16 mouse cellular contexts compared by ENCODE assay signal in genomic region chr2:28527436-28528353, GRCm38 (mm10). TPM values are rescaled to one million over a fixed set of nuclear protein-coding genes. Genes with fewer than 3 reads are reported as not detected.
DNase-seq lines count a peak whose midpoint lies in the region; ATAC-seq and TF ChIP-seq lines count a peak whose summit lies in the region.
"Had no signal": no experiment of that assay in that cellular context is flagged by ENCODE, and none has a peak within 500 bp of the region (broad histone marks: within the 10 kb centered on the region; RNA-seq: fewer than 3 reads in every experiment).

No protein-coding gene starts in this region.

- no peak overlapping the region for H3K27ac ChIP-seq in midbrain, embryonic 14.5 days (replicated peaks; ENCODE audit: low read depth, low read length)
- H3K27ac ChIP-seq in forebrain, embryonic 13.5 days, result no peak overlapping the region
- H3K27ac ChIP-seq: liver, embryonic 14.5 days had no signal

- TF ChIP-seq CTCF in E14TG2a.4 (conservative IDR thresholded peaks at IDR 0.05; ENCODE audit: low read length), result no peak

- ATAC-seq in midbrain, embryonic 14.5 days (ENCODE audit: low FRiP score, low TSS enrichment), result no peak
- no peak for ATAC-seq in forebrain, embryonic 13.5 days

- H3K4me1 ChIP-seq in E14TG2a.4 (replicated peaks; ENCODE audit: low read depth, low read length), result peaks cover 88% of the 10 kb centered on the region
- H3K4me1 ChIP-seq in midbrain, embryonic 14.5 days (ENCODE audit: control insufficient read depth, insufficient read depth, low read length), result peaks cover 66% of the 10 kb centered on the region
- H3K4me1 ChIP-seq in forebrain, embryonic 13.5 days, result peaks cover 83% of the 10 kb centered on the region

- 87% methylated on average over 20 of the region's 20 CpGs for WGBS in midbrain, embryonic 14.5 days
- 85% methylated on average over 20 of the region's 20 CpGs for WGBS in forebrain, embryonic 13.5 days

- peaks cover 2% of the 10 kb centered on the region; the same call in 1 of the 2 replicates for H3K36me3 ChIP-seq in E14TG2a.4 (ENCODE audit: insufficient read depth, low read length)
- H3K36me3 ChIP-seq in midbrain, embryonic 14.5 days (ENCODE audit: control insufficient read depth, insufficient read depth, low read length), result peaks cover under 1% of the 10 kb centered on the region; the same call in 1 of the 2 replicates
- H3K36me3 ChIP-seq in forebrain, embryonic 13.5 days (ENCODE audit: poor library complexity, severe bottlenecking), result no peaks in the 10 kb centered on the region

- H3K9me3 ChIP-seq in E14TG2a.4 (ENCODE audit: low read length), result no peaks in the 10 kb centered on the region
- H3K9me3 ChIP-seq in midbrain, embryonic 14.5 days (ENCODE audit: control insufficient read depth, low read length), result no peaks in the 10 kb centered on the region
- no peaks in the 10 kb centered on the region for H3K9me3 ChIP-seq in forebrain, embryonic 13.5 days (replicated peaks)

- DNase-seq in gastrocnemius, postnatal 14 days, result peak; percentile 16
- no peak for DNase-seq in gastrocnemius, adult 18-20 months (ENCODE audit: low spot score)
- peak; percentile 48 to 63 for DNase-seq in cerebellum, postnatal 25 days
- no peak for DNase-seq in midbrain, embryonic 14.5 days
- no peak for DNase-seq in left cerebral cortex, adult 18-20 months (ENCODE audit: low spot score in 2 of 2)
- DNase-seq in spleen, postnatal 36 days (ENCODE audit: low spot score in 2 of 2), result no peak
- DNase-seq: kidney, adult 8-10 months; retina, postnatal 1 day had no signal

- H3K9ac ChIP-seq in midbrain, embryonic 14.5 days (replicated peaks; ENCODE audit: low read length), result 0 out of 2 replicates have a peak overlapping the region, but pooled peaks have one; percentile 23
- H3K9ac ChIP-seq in forebrain, embryonic 13.5 days, result no peak overlapping the region; the same call in 1 of the 2 replicates
- H3K9ac ChIP-seq: liver, embryonic 14.5 days had no signal

- H3K4me2 ChIP-seq in midbrain, embryonic 14.5 days (ENCODE audit: low read length), result no peak overlapping the region
- H3K4me2 ChIP-seq in forebrain, embryonic 13.5 days, result no peak overlapping the region
- H3K4me2 ChIP-seq: heart, embryonic 11.5 days had no signal

- H3K4me3 ChIP-seq in E14TG2a.4 (replicated peaks; ENCODE audit: low read length), result peak overlapping the region; percentile 23; the same call in 1 of the 2 replicates
- H3K4me3 ChIP-seq in midbrain, embryonic 14.5 days (replicated peaks; ENCODE audit: low read depth, low read length), result no peak overlapping the region
- no peak overlapping the region for H3K4me3 ChIP-seq in forebrain, embryonic 13.5 days

- no peaks in the 10 kb centered on the region for H3K27me3 ChIP-seq in E14TG2a.4 (ENCODE audit: insufficient read depth, low read length)
- H3K27me3 ChIP-seq in midbrain, embryonic 14.5 days (ENCODE audit: control insufficient read depth, insufficient read depth, low read length), result no peaks in the 10 kb centered on the region
- H3K27me3 ChIP-seq in forebrain, embryonic 13.5 days, result no peaks in the 10 kb centered on the region

- intact Hi-C loops in gastrocnemius, postnatal 14 days (cut with DNase I; ENCODE audit: low total_unique reads), result no loop called here

RNA-seq across cellular contexts. Expression of gene Ralgds, which starts 14.8 kb away (rescaled TPM):
- 10 to 100 TPM; 17.1 to 25.3 TPM for total RNA-seq in gastrocnemius, postnatal 14 days (2021)
- 1 to 10 TPM; 6.1 to 8.9 TPM for total RNA-seq in gastrocnemius, adult 18-20 months (2021)
- polyA plus RNA-seq in midbrain, embryonic 14.5 days (2014; fragmentation: Nextera tagmentation; extraction: Ambion mirVana), result 97.9 and 101 TPM in 2 replicates
- total RNA-seq in left cerebral cortex, adult 18-20 months (2021), result 10 to 100 TPM; 78.2 to 87.4 TPM
- 50.9 and 53.6 TPM in 2 replicates for polyA plus RNA-seq in forebrain, embryonic 13.5 days (2015; fragmentation: Nextera tagmentation; extraction: Ambion mirVana)

RNA-seq across cellular contexts. Expression of gene Gm10134, which starts 21.8 kb away (rescaled TPM):
- under 1 TPM in 1 of 2 experiments, not detected in 1; 0.90 TPM for total RNA-seq in gastrocnemius, postnatal 14 days (2021)
- under 1 TPM in 1 of 2 experiments, not detected in 1; 0.74 TPM for total RNA-seq in gastrocnemius, adult 18-20 months (2021)
- 1.8 TPM in 1 of 2 replicates, not detected in the other for polyA plus RNA-seq in midbrain, embryonic 14.5 days (2014; fragmentation: Nextera tagmentation; extraction: Ambion mirVana)
- 1 to 10 TPM in 1 of 2 experiments, not detected in 1; 1.1 TPM for total RNA-seq in left cerebral cortex, adult 18-20 months (2021)
- 0.53 and 0.76 TPM in 2 replicates for polyA plus RNA-seq in forebrain, embryonic 13.5 days (2015; fragmentation: Nextera tagmentation; extraction: Ambion mirVana)
- total RNA-seq: hematopoietic stem cell, adult 5-6 weeks; MEL had no signal
- polyA plus RNA-seq: heart, embryonic 11.5 days; liver, embryonic 14.5 days had no signal

RNA-seq across cellular contexts. Expression of gene Gbgt1, which starts 31.0 kb away (rescaled TPM):
- total RNA-seq in gastrocnemius, postnatal 14 days (2021), result 1 to 10 TPM; 1.7 to 1.9 TPM
- under 1 TPM; 0.81 to 0.89 TPM for total RNA-seq in gastrocnemius, adult 18-20 months (2021)
- polyA plus RNA-seq in midbrain, embryonic 14.5 days (2014; fragmentation: Nextera tagmentation; extraction: Ambion mirVana), result 1.3 TPM in 1 of 2 replicates, not detected in the other
- 1 to 10 TPM; 2.4 to 2.6 TPM for total RNA-seq in left cerebral cortex, adult 18-20 months (2021)
- 0.43 TPM in 1 of 2 replicates, not detected in the other for polyA plus RNA-seq in forebrain, embryonic 13.5 days (2015; fragmentation: Nextera tagmentation; extraction: Ambion mirVana)
- total RNA-seq: hematopoietic stem cell, adult 5-6 weeks; MEL had no signal

RNA-seq across cellular contexts. Expression of gene Cel, which starts 35.5 kb away (rescaled TPM):
- not detected for total RNA-seq in gastrocnemius, postnatal 14 days (2021)
- under 1 TPM in 1 of 2 experiments, not detected in 1; 0.16 TPM for total RNA-seq in gastrocnemius, adult 18-20 months (2021)
- not detected in 2 replicates for polyA plus RNA-seq in midbrain, embryonic 14.5 days (2014; fragmentation: Nextera tagmentation; extraction: Ambion mirVana)
- total RNA-seq in left cerebral cortex, adult 18-20 months (2021), result not detected
- polyA plus RNA-seq in forebrain, embryonic 13.5 days (2015; fragmentation: Nextera tagmentation; extraction: Ambion mirVana), result 0.14 TPM in 1 of 2 replicates, not detected in the other
- total RNA-seq: hematopoietic stem cell, adult 5-6 weeks; layer of hippocampus, adult 18-20 months; left cerebral cortex, postnatal 25 days; MEL had no signal
- polyA plus RNA-seq: heart, embryonic 11.5 days had no signal

RNA-seq across cellular contexts. Expression of gene Gtf3c5, which starts 55.9 kb away (rescaled TPM):
- total RNA-seq in gastrocnemius, postnatal 14 days (2021), result 1 to 10 TPM; 7.1 to 7.4 TPM
- 1 to 10 TPM; 7.2 to 8.9 TPM for total RNA-seq in gastrocnemius, adult 18-20 months (2021)
- 30.5 and 31.0 TPM in 2 replicates for polyA plus RNA-seq in midbrain, embryonic 14.5 days (2014; fragmentation: Nextera tagmentation; extraction: Ambion mirVana)
- total RNA-seq in left cerebral cortex, adult 18-20 months (2021), result 10 to 100 TPM; 19.1 to 19.4 TPM
- 40.7 and 48.2 TPM in 2 replicates for polyA plus RNA-seq in forebrain, embryonic 13.5 days (2015; fragmentation: Nextera tagmentation; extraction: Ambion mirVana)

Comparison
In these comparisons a context has a peak if more than half of its experiments do, and no peak if none do; other contexts are left out.
1. DNase-seq: peak in gastrocnemius, postnatal 14 days (single experiment) and cerebellum, postnatal 25 days (2 of 2); none in gastrocnemius, adult 18-20 months (single experiment), midbrain, embryonic 14.5 days (single experiment), left cerebral cortex, adult 18-20 months (0 of 2) and spleen, postnatal 36 days (0 of 2).